Mouse (Mus musculus): ENCODE results near the gene Pold1.

DNA sequence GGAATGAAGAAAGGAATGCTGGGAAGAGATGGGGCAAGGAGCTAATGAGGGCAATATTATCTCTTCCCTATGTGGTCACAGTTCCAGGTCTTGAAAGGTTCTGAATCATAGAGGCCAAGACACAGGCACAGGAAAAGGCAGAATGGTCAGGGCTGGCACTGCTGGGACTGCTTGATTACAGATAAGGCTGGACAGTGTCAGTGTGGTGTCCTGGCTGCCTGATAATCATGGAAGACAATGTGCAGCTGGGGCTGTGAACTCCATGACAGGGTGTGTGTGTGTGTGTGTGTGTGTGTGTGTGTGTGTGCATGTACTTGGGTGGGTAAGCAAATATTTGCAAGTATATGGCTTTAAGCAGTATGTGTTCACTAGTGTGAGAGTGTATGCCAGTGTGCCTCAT, 41.2 kb downstream of the Pold1 start:
- TF ChIP-seq CTCF (IDR thresholded peaks at IDR 0.05; ENCODE audit: control insufficient read depth, insufficient read depth, insufficient replicate concordance, low read depth, low read length) (no peak), POLR2A (IDR thresholded peaks at IDR 0.05; ENCODE audit: control insufficient read depth, low read depth, low read length) (no peak)
